Mouse (Mus musculus) CH12.LX (cell line): Measurements from ENCODE around the gene Doc2a.

Source experiments
- BHLHE40 ChIP-seq: IDR thresholded peaks from 2 replicates; pipeline ENCODE4 v1.6.1; 2011; ENCODE audit warnings: mild to moderate bottlenecking, low read depth, low read length, improper control_type of control experiment
- CTCF ChIP-seq, 2 experiments: IDR thresholded peaks in 1 of 2; conservative IDR thresholded peaks in 1 of 2; 2 replicates each; pipeline ENCODE4 v1.5.1; 2011 to 2012; ENCODE audit warnings: low read depth in 2 of 2, low read length in 2 of 2, improper control_type of control experiment in 1 of 2, inconsistent platforms in 1 of 2, mild to moderate bottlenecking in 1 of 2, moderate library complexity in 1 of 2
- EP300 ChIP-seq: IDR thresholded peaks from 2 replicates; pipeline ENCODE4 v1.6.1; 2011; ENCODE audit warnings: low read length, improper control_type of control experiment
- GABPA ChIP-seq: IDR thresholded peaks from 2 replicates; pipeline ENCODE4 v1.6.1; 2012; ENCODE audit warnings: low read depth, low read length, improper control_type of control experiment, inconsistent platforms; ENCODE audit not compliant: insufficient replicate concordance
- MAZ ChIP-seq: IDR thresholded peaks from 2 replicates; pipeline ENCODE4 v1.6.1; 2012; ENCODE audit warnings: low read depth, mild to moderate bottlenecking, inconsistent platforms, low read length, improper control_type of control experiment, moderate library complexity
- TBP ChIP-seq: conservative IDR thresholded peaks from 2 replicates; pipeline ENCODE4 v1.6.1; 2011; ENCODE audit warnings: low read depth, low read length, improper control_type of control experiment
- ZC3H11A ChIP-seq: IDR thresholded peaks from 2 replicates; pipeline ENCODE4 v1.6.1; 2012; ENCODE audit warnings: low read depth, mild to moderate bottlenecking, inconsistent platforms, low read length, improper control_type of control experiment
- ZMIZ1 ChIP-seq: IDR thresholded peaks from 2 replicates; pipeline ENCODE4 v1.6.1; 2012; ENCODE audit warnings: low read depth, mild to moderate bottlenecking, inconsistent platforms, low read length, improper control_type of control experiment

GRCm38 (mm10) chr7:126822741-126823140, 24.5 kb upstream of the Doc2a start:
- TF ChIP-seq ZMIZ1 (no peak), MAZ (no peak), TBP (no peak), BHLHE40 (no peak), ZC3H11A (no peak), CTCF (conservative IDR thresholded peaks at IDR 0.05 in 1 of 2, IDR thresholded peaks at IDR 0.05 in 1 of 2; ENCODE audit: low read depth in 2 of 2, low read length in 2 of 2) (no peak), GABPA (no peak), EP300 (no peak)
